Mouse (Mus musculus): ENCODE results near the gene Ifitm1. TPM values are rescaled to one million over a fixed set of nuclear protein-coding genes. Genes with fewer than 3 reads are reported as not detected.
A peak's percentile ranks its signal among the peaks of the same experiment; 100 is the strongest.

The Ifitm1 gene
- 10.2 and 10.3 TPM in 2 replicates for polyA plus RNA-seq (2015; fragmentation: Nextera tagmentation; extraction: Ambion mirVana)

DNA sequence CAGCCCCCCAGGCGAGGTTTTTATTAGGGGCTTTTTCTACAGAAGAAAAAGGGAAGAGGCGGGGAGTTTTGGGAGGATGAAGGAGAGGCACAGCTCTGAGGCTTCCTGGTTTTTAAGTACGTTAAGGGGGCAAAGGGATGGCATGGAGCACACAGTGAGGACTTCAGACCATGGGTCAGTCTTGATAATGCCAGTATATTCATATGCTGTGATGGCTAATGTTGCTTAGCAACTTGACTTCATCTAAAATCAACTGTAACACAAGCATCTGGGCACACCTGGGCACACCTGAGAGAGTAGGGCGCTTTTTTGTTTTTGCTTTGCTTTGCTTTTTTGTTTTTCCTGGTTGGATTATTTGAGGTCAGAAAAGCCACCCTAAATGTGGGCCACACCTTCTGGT, at the start of gene Ifitm1:
Gene Ifitm1, plus strand, starts transcription at position 301 of the 400 bp plus-strand sequence.
- H3K4me1 ChIP-seq (replicated peaks): 0 out of 2 replicates have a peak, but pooled peaks cover 3% of the 10 kb centered on the region
- no peaks in the 10 kb centered on the region for H3K36me3 ChIP-seq
- H3K9ac ChIP-seq (replicated peaks): no peak within 1 kb of the TSS
- H3K4me3 ChIP-seq (replicated peaks): no peak within 1 kb of the TSS
- WGBS: 85% methylated on average over 4 of the region's 4 CpGs
- H3K4me2 ChIP-seq (replicated peaks): no peak within 1 kb of the TSS
- no peak for ATAC-seq
- H3K27me3 ChIP-seq: no peaks in the 10 kb centered on the region
- H3K9me3 ChIP-seq: no peaks in the 10 kb centered on the region
- H3K27ac ChIP-seq: no peak within 1 kb of the TSS

DNA sequence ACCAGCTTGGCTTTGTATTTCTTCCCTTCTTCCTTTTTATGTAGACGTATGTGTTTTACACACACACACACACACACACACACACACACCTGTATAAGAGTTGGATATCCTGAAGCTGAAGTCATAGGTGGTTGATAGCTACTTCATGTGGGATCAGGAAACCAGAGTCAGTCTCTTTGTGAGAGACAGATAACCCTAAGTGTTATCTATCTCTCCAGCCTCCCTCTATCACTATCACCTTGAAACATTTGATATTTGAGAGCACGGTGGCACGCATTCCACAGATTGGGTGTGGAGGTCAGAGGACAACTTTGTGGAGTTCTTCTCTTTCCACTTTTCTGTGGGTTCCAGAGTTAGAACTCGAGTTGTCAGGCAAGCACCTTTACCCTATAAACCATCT, 47.1 kb upstream of the Ifitm1 start:
- Histone ChIP-seq H3K9me3 (no peaks in the 10 kb centered on the region), H3K4me1 (replicated peaks) (peaks cover 20% of the 10 kb centered on the region), H3K27me3 (peaks cover 61% of the 10 kb centered on the region), H3K4me3 (replicated peaks) (no peak overlapping the region), H3K4me2 (replicated peaks) (no peak overlapping the region), H3K36me3 (no peaks in the 10 kb centered on the region), H3K9ac (replicated peaks) (no peak overlapping the region), H3K27ac (no peak overlapping the region)
- ATAC-seq: no peak
- WGBS: 78% methylated on average over 4 of the region's 4 CpGs

DNA sequence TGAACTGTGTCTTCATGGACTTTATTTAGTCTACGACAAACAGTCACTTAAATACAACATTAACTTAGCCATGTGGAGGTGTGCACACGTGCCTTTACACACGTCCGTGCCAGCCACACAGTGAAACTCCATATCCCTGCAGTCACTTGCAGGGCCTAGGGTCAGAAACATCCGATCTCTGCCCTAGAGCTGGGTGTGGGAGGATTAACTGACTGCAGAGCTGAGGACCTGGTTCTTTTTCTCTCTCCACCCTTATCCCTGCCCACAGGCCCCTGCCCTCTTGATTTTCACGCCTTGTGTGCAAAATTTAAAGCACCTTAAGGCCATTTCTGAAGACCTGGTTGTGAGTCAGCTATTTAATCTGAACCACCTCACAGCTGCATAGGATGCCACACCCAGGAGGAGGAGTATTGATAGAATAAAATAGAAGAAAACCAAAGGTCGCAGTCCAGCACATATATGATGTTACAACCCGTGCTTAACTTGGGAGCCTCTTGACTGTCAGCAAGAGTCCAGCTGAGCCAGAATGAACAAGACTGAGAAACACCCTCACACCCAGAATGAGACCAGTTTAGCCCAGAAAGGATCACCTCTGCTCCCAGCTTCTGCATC, 46.5 kb upstream of the Ifitm1 start, which contains the start of gene Nlrp6:
Gene Nlrp6, plus strand, starts transcription at position 485 of the 612 bp plus-strand sequence.
- H3K4me3 ChIP-seq (replicated peaks): 0 out of 2 replicates have a peak within 1 kb of the TSS, but pooled peaks have one; percentile 50
- peaks cover 20% of the 10 kb centered on the region for H3K4me1 ChIP-seq (replicated peaks)
- WGBS: 79% methylated on average over 8 of the region's 8 CpGs
- H3K36me3 ChIP-seq: no peaks in the 10 kb centered on the region
- H3K9ac ChIP-seq (replicated peaks): no peak within 1 kb of the TSS
- H3K9me3 ChIP-seq: no peaks in the 10 kb centered on the region
- peaks cover 67% of the 10 kb centered on the region for H3K27me3 ChIP-seq
- H3K27ac ChIP-seq: no peak within 1 kb of the TSS
- no peak within 1 kb of the TSS for H3K4me2 ChIP-seq (replicated peaks)
- no peak for ATAC-seq

DNA sequence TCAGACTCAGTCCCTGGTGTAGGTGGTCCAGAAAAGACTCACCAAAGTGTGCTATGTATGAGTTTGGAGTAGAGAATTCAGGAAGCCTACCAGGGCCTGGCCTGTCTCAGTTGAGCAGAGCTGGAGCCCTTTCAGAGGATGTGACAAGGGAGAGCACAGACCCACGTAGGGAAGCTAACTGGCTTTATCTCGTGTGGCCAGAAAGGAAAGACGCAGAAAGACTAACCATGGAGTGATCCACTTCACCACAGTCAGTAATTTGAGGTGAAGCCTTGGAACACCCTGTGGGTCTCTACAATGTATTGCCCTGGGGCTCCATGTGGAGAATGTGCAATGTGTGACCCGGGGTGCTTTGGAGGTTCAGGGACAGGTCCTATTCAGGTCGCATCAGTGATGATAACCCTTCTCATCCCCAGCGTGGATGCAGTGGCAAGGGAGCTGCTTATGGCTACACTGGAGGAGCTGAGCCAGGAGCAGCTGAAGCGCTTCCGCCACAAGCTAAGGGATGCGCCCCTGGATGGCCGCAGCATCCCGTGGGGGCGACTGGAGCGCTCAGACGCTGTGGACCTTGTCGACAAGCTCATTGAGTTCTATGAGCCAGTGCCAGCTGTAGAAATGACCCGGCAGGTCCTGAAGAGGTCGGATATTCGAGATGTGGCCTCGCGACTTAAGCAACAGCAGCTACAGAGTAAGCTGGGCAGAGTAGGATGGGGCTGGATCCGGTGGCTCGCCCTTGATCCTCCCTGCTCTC, 45.6 kb upstream of the Ifitm1 start:
- Histone ChIP-seq H3K9ac (replicated peaks) (no peak overlapping the region), H3K36me3 (no peaks in the 10 kb centered on the region), H3K4me3 (replicated peaks) (0 out of 2 replicates have a peak overlapping the region, but pooled peaks have one; percentile 50), H3K4me2 (replicated peaks) (peak overlapping the region; percentile 89; the same call in 1 of the 2 replicates), H3K4me1 (replicated peaks) (peaks cover 20% of the 10 kb centered on the region), H3K27me3 (peaks cover 71% of the 10 kb centered on the region), H3K9me3 (no peaks in the 10 kb centered on the region), H3K27ac (no peak overlapping the region)
- WGBS: 27% methylated on average over 22 of the region's 22 CpGs
- no peak for ATAC-seq

DNA sequence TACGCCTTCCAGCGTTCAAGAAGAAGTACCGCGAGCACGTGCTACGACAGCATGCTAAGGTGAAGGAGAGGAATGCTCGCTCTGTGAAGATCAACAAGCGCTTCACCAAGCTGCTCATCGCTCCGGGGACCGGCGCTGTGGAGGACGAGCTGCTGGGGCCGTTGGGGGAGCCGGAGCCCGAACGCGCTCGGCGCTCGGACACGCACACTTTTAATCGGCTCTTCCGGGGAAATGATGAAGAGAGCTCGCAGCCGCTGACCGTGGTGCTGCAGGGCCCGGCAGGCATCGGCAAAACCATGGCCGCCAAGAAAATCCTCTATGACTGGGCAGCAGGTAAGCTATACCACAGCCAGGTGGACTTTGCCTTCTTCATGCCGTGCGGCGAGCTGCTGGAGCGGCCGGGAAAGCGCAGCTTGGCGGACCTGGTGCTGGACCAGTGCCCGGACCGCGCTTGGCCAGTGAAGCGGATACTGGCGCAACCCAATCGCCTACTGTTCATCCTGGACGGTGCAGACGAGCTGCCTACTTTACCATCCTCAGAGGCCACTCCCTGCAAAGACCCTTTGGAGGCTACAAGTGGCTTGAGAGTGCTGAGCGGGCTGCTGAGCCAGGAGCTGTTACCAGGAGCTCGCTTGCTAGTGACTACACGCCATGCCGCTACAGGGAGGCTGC, 44.5 kb upstream of the Ifitm1 start:
- peak overlapping the region; percentile 58 for H3K9ac ChIP-seq (replicated peaks)
- H3K4me3 ChIP-seq (replicated peaks): peak overlapping the region; percentile 50
- H3K27me3 ChIP-seq: peaks cover 71% of the 10 kb centered on the region
- H3K9me3 ChIP-seq: no peaks in the 10 kb centered on the region
- H3K4me1 ChIP-seq (replicated peaks): peaks cover 20% of the 10 kb centered on the region
- ATAC-seq: peak; percentile 63
- H3K4me2 ChIP-seq (replicated peaks): peak overlapping the region; percentile 89
- no peaks in the 10 kb centered on the region for H3K36me3 ChIP-seq
- WGBS: under 1% methylated on average over 49 of the region's 49 CpGs
- no peak overlapping the region for H3K27ac ChIP-seq

DNA sequence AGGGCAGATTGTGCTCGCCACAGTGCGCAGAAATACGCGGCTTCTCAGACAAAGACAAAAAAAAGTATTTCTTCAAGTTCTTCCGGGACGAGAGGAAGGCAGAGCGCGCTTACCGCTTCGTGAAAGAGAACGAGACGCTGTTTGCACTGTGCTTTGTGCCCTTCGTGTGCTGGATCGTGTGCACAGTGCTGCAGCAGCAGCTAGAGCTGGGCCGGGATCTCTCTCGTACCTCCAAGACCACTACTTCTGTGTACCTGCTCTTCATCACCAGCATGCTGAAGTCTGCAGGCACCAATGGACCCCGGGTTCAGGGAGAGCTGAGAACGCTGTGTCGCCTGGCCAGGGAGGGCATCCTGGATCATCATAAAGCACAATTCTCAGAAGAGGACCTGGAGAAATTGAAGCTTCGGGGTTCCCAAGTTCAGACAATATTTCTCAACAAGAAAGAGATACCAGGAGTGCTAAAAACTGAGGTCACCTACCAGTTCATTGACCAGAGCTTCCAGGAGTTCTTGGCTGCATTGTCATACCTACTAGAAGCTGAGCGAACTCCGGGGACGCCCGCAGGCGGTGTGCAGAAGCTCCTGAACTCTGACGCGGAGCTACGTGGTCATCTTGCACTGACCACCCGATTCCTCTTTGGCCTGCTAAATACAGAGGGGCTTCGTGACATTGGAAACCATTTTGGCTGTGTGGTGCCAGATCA, 43.8 kb upstream of the Ifitm1 start:
- H3K27me3 ChIP-seq: peaks cover 71% of the 10 kb centered on the region
- no peaks in the 10 kb centered on the region for H3K36me3 ChIP-seq
- peaks cover 20% of the 10 kb centered on the region for H3K4me1 ChIP-seq (replicated peaks)
- WGBS: 18% methylated on average over 30 of the region's 30 CpGs
- H3K4me3 ChIP-seq (replicated peaks): peak overlapping the region; percentile 50
- ATAC-seq: 0 out of 2 replicates have a peak, but pooled peaks have one; percentile 45
- peak overlapping the region; percentile 58 for H3K9ac ChIP-seq (replicated peaks)
- peak overlapping the region; percentile 89 for H3K4me2 ChIP-seq (replicated peaks)
- H3K27ac ChIP-seq: no peak overlapping the region
- no peaks in the 10 kb centered on the region for H3K9me3 ChIP-seq

DNA sequence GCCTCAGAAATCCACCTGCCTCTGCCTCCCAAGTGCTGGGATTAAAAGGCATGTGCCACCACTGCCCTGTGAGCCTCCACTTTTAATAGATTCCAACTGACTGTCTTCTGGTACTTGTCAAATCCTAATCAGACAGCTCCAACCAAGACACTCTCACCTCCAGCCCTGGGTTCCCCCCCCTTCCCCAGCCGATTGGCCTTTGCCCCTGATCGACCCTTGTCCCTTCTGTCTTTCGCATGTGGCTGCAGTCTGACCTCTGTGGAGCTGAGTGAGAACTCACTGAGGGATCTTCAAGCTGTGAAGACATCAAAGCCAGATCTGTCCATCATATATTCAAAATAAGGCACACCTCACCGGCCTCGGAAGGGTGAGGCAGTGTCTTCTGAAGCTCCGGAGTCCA, 39.8 kb upstream of the Ifitm1 start:
- Histone ChIP-seq H3K36me3 (no peaks in the 10 kb centered on the region), H3K9ac (replicated peaks) (no peak overlapping the region), H3K27ac (no peak overlapping the region), H3K27me3 (peaks cover 37% of the 10 kb centered on the region), H3K9me3 (no peaks in the 10 kb centered on the region), H3K4me3 (replicated peaks) (no peak overlapping the region), H3K4me1 (replicated peaks) (peaks cover 16% of the 10 kb centered on the region), H3K4me2 (replicated peaks) (no peak overlapping the region)
- 92% methylated on average over 6 of the region's 6 CpGs for WGBS
- no peak for ATAC-seq

DNA sequence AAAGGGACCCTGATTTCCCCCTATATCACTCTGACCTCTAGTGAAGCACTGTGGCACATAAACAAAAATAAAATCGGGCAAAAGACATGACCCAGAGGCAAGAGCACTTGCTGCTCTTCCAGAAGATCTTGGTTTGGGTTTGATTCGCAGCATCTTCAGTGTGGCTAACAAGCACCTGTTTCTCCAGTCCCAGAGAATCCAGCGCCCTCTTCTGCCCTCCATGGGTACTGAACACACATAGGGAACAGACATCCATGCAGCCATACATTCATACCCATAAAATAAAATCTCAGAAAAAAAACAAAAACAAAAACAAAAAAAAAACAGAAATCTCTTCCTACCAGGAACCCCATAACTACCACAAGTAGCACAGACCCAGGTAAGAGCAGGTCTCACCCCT, 28.6 kb upstream of the Ifitm1 start:
- WGBS: 40% methylated on average over 3 of the region's 3 CpGs
- Histone ChIP-seq H3K4me1 (replicated peaks) (peaks cover 14% of the 10 kb centered on the region), H3K27me3 (peaks cover 13% of the 10 kb centered on the region; the same call in 1 of the 2 replicates), H3K27ac (no peak overlapping the region), H3K4me2 (replicated peaks) (no peak overlapping the region), H3K36me3 (no peaks in the 10 kb centered on the region), H3K9me3 (no peaks in the 10 kb centered on the region), H3K9ac (replicated peaks) (no peak overlapping the region), H3K4me3 (replicated peaks) (no peak overlapping the region)
- ATAC-seq: no peak

DNA sequence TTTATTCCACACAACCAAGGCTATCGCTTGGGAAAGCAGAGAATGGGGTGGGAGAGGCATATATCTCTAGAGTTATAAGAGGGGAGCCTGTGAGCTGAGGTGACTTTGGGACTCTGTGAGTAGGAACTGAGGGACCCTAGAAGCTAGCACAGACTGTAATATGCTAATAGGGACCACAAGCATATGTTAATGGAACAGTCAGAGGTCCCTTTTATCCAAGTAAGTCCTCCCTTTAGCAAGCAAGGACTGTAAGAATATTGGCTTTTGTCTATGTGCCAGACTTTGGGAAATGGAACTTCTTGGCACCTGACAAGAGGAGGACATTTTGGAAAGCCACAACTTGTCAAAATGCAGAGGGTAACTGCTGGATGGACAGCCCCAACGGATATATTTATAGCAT, 28.1 kb upstream of the Ifitm1 start:
- Histone ChIP-seq H3K4me2 (replicated peaks) (no peak overlapping the region), H3K4me3 (replicated peaks) (no peak overlapping the region), H3K27me3 (peaks cover 13% of the 10 kb centered on the region; the same call in 1 of the 2 replicates), H3K9me3 (no peaks in the 10 kb centered on the region), H3K36me3 (no peaks in the 10 kb centered on the region), H3K9ac (replicated peaks) (no peak overlapping the region), H3K4me1 (replicated peaks) (peaks cover 14% of the 10 kb centered on the region), H3K27ac (no peak overlapping the region)
- no peak for ATAC-seq
- 22% methylated on average over 2 of the region's 2 CpGs for WGBS

DNA sequence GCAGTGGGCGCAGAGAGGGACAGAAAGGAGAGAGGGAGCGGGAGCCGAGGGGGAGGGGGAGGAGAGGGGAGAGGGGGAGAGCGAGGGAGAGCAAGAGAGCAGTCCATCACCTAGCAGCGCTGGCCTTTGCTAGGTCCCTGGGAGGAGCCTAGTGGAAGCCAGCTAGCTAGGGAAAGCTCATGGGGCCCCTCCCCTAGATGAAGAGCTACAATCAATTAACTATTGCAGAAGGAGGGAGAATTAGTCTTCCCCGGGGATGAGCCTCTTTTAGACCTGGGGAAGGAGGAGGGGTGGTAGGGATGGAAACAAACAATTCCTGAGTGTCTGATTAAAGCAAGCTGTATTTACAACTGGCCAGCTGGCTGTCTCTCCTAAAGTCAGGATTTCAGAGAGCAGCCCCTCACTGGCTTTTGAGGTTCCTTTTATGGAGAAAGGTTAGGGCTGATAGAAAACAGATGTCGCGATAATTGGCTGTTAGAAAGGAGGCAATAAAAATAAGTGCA, 27.3 kb upstream of the Ifitm1 start:
- Histone ChIP-seq H3K9me3 (no peaks in the 10 kb centered on the region), H3K4me2 (replicated peaks) (no peak overlapping the region), H3K36me3 (no peaks in the 10 kb centered on the region), H3K27ac (no peak overlapping the region), H3K27me3 (peaks cover 13% of the 10 kb centered on the region; the same call in 1 of the 2 replicates), H3K4me3 (replicated peaks) (no peak overlapping the region), H3K9ac (replicated peaks) (no peak overlapping the region), H3K4me1 (replicated peaks) (peaks cover 14% of the 10 kb centered on the region)
- ATAC-seq: no peak
- WGBS: 14% methylated on average over 8 of the region's 8 CpGs

DNA sequence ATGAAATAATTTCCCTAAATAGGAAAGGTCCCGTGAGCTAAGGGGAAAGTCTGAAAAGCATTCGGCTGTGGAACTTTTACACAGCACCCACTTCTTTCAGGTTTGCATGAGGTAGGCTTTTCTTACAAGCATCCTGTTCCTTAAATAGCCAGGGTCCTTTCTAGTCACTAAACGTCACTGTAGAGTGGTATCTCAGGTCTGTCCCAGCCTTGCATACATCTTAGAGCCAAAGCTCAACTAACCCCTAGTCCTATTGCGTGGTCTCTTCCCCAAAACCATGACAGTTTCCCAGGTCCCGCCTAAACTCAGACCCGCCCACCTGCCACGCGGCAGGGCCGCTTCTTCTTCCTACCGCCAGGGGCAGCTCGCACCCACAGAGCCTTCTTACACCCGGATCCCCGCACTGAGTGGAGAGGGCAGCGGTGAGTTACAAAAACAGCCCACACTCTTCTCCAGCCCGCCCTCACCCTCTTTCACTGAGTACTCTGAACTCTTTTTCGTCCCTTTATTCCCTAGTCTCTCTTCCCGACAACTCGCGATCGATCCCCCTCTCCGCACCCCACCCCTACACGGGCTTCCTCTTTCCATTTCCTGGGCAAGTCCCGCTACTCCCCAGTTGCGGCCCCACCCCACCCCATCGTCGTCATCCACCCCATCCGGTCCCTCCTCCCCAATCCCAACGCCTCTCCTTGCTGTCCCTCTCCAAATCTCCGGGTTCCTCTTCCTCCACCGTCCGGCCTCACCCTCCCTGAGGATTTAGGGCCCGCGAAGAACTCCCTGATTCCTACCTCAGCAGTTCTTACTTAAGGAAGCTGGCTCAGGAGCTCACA, 25.6 kb upstream of the Ifitm1 start, which contains the start of gene Pgghg:
Gene Pgghg, plus strand, starts transcription at position 170 of the 830 bp plus-strand sequence.
- Histone ChIP-seq H3K9ac (replicated peaks) (peak within 1 kb of the TSS; percentile 54), H3K4me3 (replicated peaks) (peak within 1 kb of the TSS; percentile 46), H3K4me2 (replicated peaks) (peak within 1 kb of the TSS; percentile 61), H3K27ac (peak within 1 kb of the TSS; percentile 19; the same call in 1 of the 2 replicates), H3K4me1 (replicated peaks) (peaks cover 14% of the 10 kb centered on the region), H3K9me3 (no peaks in the 10 kb centered on the region), H3K27me3 (peaks cover 4% of the 10 kb centered on the region; the same call in 1 of the 2 replicates), H3K36me3 (no peaks in the 10 kb centered on the region)
- peak; percentile 90 for ATAC-seq
- 4% methylated on average over 33 of the region's 33 CpGs for WGBS

Data from midbrain, embryonic 13.5 days (tissue).